Mouse (Mus musculus): Measurements from ENCODE around the gene Nmt1. TPM values are rescaled to one million over a fixed set of nuclear protein-coding genes. Genes with fewer than 3 reads are reported as not detected.

Nmt1 gene
- polyA plus RNA-seq, 1 experiment from 2014 or later, result 31.2 TPM

- Histone ChIP-seq H3K27ac (replicated peaks) (no peak overlapping the region), H3K4me1 (replicated peaks) (0 out of 2 replicates have a peak, but pooled peaks cover 5% of the 10 kb centered on the region), H3K4me3 (no peak overlapping the region), H3K9me3 (no peaks in the 10 kb centered on the region), H3K36me3 (peaks cover 17% of the 10 kb centered on the region), H3K9ac (no peak overlapping the region), H3K27me3 (peaks cover 2% of the 10 kb centered on the region), H3K4me2 (no peak overlapping the region)
- ATAC-seq (ENCODE audit: low read depth), result no peak
- 82% methylated on average over 7 of the region's 7 CpGs for WGBS
These were observed 45.7 kb downstream of the Nmt1 start for GRCm38 (mm10) chr11:103073671-103074070.

GRCm38 (mm10) chr11:103074121-103074650, 46.2 kb downstream of the Nmt1 start:
- 0 out of 2 replicates have a peak, but pooled peaks cover 5% of the 10 kb centered on the region for H3K4me1 ChIP-seq (replicated peaks)

GRCm38 (mm10) chr11:103074796-103075323, 46.9 kb downstream of the Nmt1 start:
- no peaks in the 10 kb centered on the region for H3K9me3 ChIP-seq
- H3K4me2 ChIP-seq, result no peak overlapping the region
- peaks cover 14% of the 10 kb centered on the region for H3K27me3 ChIP-seq
- H3K27ac ChIP-seq (replicated peaks), result no peak overlapping the region
- peaks cover 5% of the 10 kb centered on the region for H3K36me3 ChIP-seq
- peaks cover 5% of the 10 kb centered on the region; the same call in 1 of the 2 replicates for H3K4me1 ChIP-seq (replicated peaks)
- ATAC-seq (ENCODE audit: low read depth), result no peak
- H3K4me3 ChIP-seq, result no peak overlapping the region
- 27% methylated on average over 10 of the region's 10 CpGs for WGBS
- 0 out of 2 replicates have a peak overlapping the region, but pooled peaks have one; percentile 12 for H3K9ac ChIP-seq

More at GRCm38 (mm10) chr11:103074121-103074650, 46.2 kb downstream of the Nmt1 start:
- no peak overlapping the region for H3K4me3 ChIP-seq
- 67% methylated on average over 10 of the region's 10 CpGs for WGBS
- peaks cover 12% of the 10 kb centered on the region for H3K36me3 ChIP-seq
- no peak for ATAC-seq (ENCODE audit: low read depth)
- H3K9me3 ChIP-seq, result no peaks in the 10 kb centered on the region
- no peak overlapping the region for H3K9ac ChIP-seq
- H3K4me2 ChIP-seq, result no peak overlapping the region
- H3K27me3 ChIP-seq, result peaks cover 7% of the 10 kb centered on the region
- no peak overlapping the region for H3K27ac ChIP-seq (replicated peaks)

DNA sequence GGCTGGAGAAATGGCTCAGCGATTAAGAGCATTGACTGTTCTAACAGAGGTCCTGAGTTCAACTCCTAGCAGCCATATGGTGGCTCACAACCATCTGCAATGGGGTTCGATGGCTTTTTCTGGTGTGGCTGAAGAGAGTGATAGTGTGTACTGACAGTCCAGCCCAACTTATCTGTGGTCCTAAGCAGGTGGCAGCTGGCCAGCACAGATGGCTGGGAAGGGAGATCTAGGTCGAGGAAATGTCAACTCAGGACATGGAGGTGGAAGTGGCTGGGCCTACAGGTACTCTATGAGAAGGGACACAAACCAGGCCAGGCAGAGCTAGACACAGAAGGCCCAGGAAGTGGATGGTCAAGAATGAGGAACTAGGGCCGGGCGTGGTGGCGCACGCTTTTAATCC, 48.0 kb downstream of the Nmt1 start:
- peaks cover 26% of the 10 kb centered on the region for H3K27me3 ChIP-seq
- H3K27ac ChIP-seq (replicated peaks), result no peak overlapping the region
- no peaks in the 10 kb centered on the region for H3K36me3 ChIP-seq
- H3K4me3 ChIP-seq, result no peak overlapping the region
- 93% methylated on average over 7 of the region's 7 CpGs for whole genome bisulfite sequencing
- no peak overlapping the region for H3K4me2 ChIP-seq
- H3K9ac ChIP-seq, result no peak overlapping the region
- no peak for ATAC-seq (ENCODE audit: low read depth)
- H3K9me3 ChIP-seq, result no peaks in the 10 kb centered on the region
- peaks cover 16% of the 10 kb centered on the region for H3K4me1 ChIP-seq (replicated peaks)

DNA sequence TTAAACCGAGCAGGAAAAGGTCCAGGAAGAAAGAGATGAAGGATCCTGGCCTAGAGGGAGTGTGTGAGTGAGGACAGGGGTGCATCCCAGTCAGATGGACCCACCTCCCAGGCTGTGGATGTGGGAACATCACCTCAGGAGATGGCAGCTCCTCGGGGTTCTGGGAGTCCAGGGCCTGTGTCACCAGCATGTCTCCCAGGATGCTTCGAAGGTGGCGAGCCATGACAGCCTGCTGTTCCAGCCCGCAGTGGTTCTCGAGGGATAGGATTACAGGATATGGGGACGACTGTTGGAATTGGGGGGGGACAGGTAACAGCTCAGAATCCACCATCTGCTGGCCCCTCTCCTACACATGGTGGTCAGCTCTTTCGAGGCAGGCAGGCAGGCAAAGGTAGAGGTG, 48.6 kb downstream of the Nmt1 start:
- Histone ChIP-seq H3K4me3 (no peak overlapping the region), H3K4me1 (replicated peaks) (peaks cover 16% of the 10 kb centered on the region), H3K27ac (replicated peaks) (no peak overlapping the region), H3K27me3 (peaks cover 31% of the 10 kb centered on the region), H3K4me2 (no peak overlapping the region), H3K9ac (no peak overlapping the region), H3K9me3 (no peaks in the 10 kb centered on the region), H3K36me3 (no peaks in the 10 kb centered on the region)
- WGBS, result 86% methylated on average over 8 of the region's 8 CpGs
- no peak for ATAC-seq (ENCODE audit: low read depth)

DNA sequence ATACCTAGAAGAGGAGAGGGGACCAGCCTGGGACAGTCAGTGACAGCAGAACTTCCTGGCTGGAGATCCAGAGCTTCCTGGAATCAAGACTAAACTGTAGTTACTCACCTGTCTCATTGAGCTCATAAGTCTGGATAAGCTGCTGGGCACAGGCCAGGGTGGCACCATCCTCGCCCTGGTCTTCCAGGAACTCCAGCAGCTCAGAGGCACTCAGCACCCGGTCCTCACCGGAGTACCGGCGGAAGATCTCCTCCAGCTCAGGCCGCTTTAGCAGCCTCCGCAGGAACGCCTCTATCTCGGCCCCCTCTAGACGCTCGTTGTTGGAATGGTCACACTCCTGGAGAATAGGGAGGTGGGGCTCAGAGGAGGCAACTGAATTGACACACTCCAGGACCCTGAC, 50.1 kb downstream of the Nmt1 start:
- Histone ChIP-seq H3K9me3 (no peaks in the 10 kb centered on the region), H3K27ac (replicated peaks) (no peak overlapping the region), H3K4me3 (no peak overlapping the region), H3K27me3 (peaks cover 46% of the 10 kb centered on the region), H3K4me2 (no peak overlapping the region), H3K9ac (no peak overlapping the region), H3K4me1 (replicated peaks) (peaks cover 16% of the 10 kb centered on the region), H3K36me3 (no peaks in the 10 kb centered on the region)
- WGBS, result 79% methylated on average over 11 of the region's 11 CpGs
- no peak for ATAC-seq (ENCODE audit: low read depth)

GRCm38 (mm10) chr11:103080323-103081091, 52.5 kb downstream of the Nmt1 start:
- H3K9ac ChIP-seq, result peak overlapping the region; percentile 54
- H3K9me3 ChIP-seq, result no peaks in the 10 kb centered on the region
- peak overlapping the region; percentile 31 for H3K4me3 ChIP-seq
- H3K36me3 ChIP-seq, result no peaks in the 10 kb centered on the region
- 2% methylated on average over 43 of the region's 43 CpGs for WGBS
- ATAC-seq (ENCODE audit: low read depth), result peak; percentile 79
- H3K27ac ChIP-seq (replicated peaks), result no peak overlapping the region
- H3K4me1 ChIP-seq (replicated peaks), result peaks cover 11% of the 10 kb centered on the region
- peaks cover 49% of the 10 kb centered on the region for H3K27me3 ChIP-seq
- peak overlapping the region; percentile 60 for H3K4me2 ChIP-seq

GRCm38 (mm10) chr11:103081631-103082030, 53.6 kb downstream of the Nmt1 start:
- Histone ChIP-seq H3K27me3 (peaks cover 49% of the 10 kb centered on the region), H3K9ac (no peak overlapping the region), H3K36me3 (no peaks in the 10 kb centered on the region), H3K9me3 (no peaks in the 10 kb centered on the region), H3K27ac (replicated peaks) (no peak overlapping the region), H3K4me1 (replicated peaks) (peaks cover 11% of the 10 kb centered on the region), H3K4me3 (no peak overlapping the region), H3K4me2 (no peak overlapping the region)
- no peak for ATAC-seq (ENCODE audit: low read depth)
- 51% methylated on average over 6 of the region's 6 CpGs for WGBS

GRCm38 (mm10) chr11:103093306-103093705, 65.3 kb downstream of the Nmt1 start:
- no peak overlapping the region for H3K27ac ChIP-seq (replicated peaks)
- H3K4me1 ChIP-seq (replicated peaks), result peaks cover under 1% of the 10 kb centered on the region; the same call in 1 of the 2 replicates
- no peak overlapping the region for H3K9ac ChIP-seq
- ATAC-seq (ENCODE audit: low read depth), result no peak
- WGBS, result 94% methylated on average over 7 of the region's 7 CpGs
- H3K9me3 ChIP-seq, result no peaks in the 10 kb centered on the region
- H3K27me3 ChIP-seq, result peaks cover 32% of the 10 kb centered on the region
- no peak overlapping the region for H3K4me3 ChIP-seq
- no peak overlapping the region for H3K4me2 ChIP-seq
- H3K36me3 ChIP-seq, result no peaks in the 10 kb centered on the region

DNA sequence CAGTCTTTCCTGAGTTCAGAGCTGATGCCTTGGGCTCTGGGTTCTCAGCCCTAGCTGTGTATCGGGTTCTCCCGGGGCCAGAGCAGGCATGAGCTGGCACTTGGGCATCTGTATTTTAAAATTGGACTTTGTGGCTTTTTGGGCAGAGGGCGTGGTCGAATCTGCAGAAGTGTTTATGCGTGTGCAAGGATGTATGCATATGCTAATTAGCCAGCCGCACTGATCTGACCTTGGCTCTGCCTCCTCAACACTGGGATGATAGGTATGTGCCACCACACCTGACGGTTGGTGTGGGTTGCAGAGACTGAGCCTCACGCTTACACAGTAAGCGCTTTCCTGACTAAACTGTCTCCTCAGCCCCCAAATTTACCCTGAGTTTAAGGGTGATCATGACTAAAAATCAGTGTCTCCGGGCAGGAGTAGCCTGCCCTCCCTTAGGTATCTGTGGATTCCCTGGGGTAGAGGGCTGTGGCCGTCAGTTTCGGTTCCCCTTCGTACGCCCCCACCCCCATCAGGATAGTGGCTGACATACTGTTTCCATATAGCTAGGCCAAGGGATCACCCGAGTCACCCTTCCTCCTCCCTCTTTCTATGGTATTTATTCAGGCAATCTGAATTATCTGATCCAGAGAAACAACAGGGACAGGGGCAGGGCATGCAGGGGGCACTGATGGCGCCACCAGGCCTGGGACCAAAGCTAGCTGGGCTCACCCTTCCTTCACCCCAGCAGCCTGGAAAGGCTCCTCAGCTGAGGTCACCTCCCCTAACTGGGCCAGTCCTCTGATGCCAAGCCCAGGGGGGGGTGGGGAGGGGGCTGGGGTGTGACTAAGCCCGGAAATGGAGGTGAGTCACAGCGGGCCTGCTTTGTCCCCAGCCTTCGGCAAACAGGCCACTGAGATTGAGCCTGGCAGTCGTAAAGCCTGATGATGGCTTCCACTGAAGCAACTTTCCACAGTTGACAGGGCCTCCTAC, 66.2 kb downstream of the Nmt1 start:
- Histone ChIP-seq H3K36me3 (no peaks in the 10 kb centered on the region), H3K4me3 (no peak overlapping the region), H3K9me3 (no peaks in the 10 kb centered on the region), H3K27ac (replicated peaks) (no peak overlapping the region), H3K4me1 (replicated peaks) (peaks cover 9% of the 10 kb centered on the region; the same call in 1 of the 2 replicates), H3K9ac (peak overlapping the region; percentile 17; the same call in 1 of the 2 replicates), H3K27me3 (peaks cover 40% of the 10 kb centered on the region), H3K4me2 (no peak overlapping the region)
- 62% methylated on average over 20 of the region's 20 CpGs for WGBS
- no peak for ATAC-seq (ENCODE audit: low read depth)

- H3K27ac ChIP-seq (replicated peaks), result no peak overlapping the region
These were observed 67.2 kb downstream of the Nmt1 start for GRCm38 (mm10) chr11:103095107-103095670.

More at GRCm38 (mm10) chr11:103095107-103095670, 67.2 kb downstream of the Nmt1 start:
- Histone ChIP-seq H3K9me3 (no peaks in the 10 kb centered on the region), H3K27me3 (peaks cover 50% of the 10 kb centered on the region), H3K4me1 (replicated peaks) (peaks cover 10% of the 10 kb centered on the region; the same call in 1 of the 2 replicates), H3K36me3 (no peaks in the 10 kb centered on the region), H3K9ac (no peak overlapping the region), H3K4me2 (no peak overlapping the region), H3K4me3 (no peak overlapping the region)
- ATAC-seq (ENCODE audit: low read depth), result no peak
- 27% methylated on average over 9 of the region's 9 CpGs for WGBS
